Mouse (Mus musculus): ENCODE measurements at regions not wholly inside any gene's neighbourhood (a gene's known extent, or its start where the extent isn't known, plus 50 kb on each side); places are given as distances from the start of the nearest gene placed in this dataset.

DNA sequence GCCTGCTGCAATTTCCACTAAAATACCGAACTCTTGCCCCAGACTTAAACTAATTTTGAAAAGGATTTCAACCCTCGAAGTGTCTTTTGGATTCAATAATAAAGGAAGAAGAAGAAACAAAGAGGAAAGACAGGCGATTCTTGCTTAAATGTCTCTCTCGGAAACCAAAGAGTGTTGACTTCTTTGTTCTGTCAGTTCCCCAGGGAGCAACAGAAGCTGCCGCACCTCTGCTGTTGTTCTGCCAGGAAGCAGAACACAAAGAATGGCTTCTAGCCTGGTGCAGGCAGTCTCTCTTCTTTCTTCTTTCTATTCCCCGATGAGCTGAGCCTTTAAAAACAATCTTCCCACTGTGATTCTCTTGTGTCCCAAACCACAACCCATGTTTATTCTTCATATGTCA lies 104.9 kb upstream of the Krr1 start:
- no peak for TF ChIP-seq TAL1 (IDR thresholded peaks at IDR 0.05; ENCODE audit: low read length)
- no peak for TF ChIP-seq GATA1 (IDR thresholded peaks at IDR 0.05; ENCODE audit: low read length)
